Mouse (Mus musculus): Measurements from ENCODE around the gene Pdzrn3. TPM values are rescaled to one million over a fixed set of nuclear protein-coding genes. Genes with fewer than 3 reads are reported as not detected.

Gene Pdzrn3
- total and polyA plus RNA-seq, 2 experiments from 2014 or later = 10.7 to 29.1 TPM

DNA sequence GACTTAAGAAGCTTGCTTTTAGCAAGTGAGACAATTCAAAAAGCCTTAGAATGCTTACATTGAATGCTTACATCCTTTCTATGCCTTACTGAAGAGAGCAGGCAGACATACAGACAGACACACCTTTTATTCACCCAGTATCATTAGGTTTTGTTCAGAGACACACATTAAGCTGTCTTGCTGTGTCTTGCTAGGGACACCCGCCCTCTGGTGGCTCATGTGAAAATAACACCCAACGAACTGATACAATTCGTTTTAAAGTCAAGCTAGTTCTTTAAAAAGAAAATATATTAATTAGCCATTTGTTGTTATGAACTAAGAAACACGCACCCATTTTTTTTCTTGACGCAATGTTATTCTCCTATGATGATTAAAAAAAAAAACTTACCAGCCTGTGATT lies 180.1 kb downstream of the Pdzrn3 start:
- ATAC-seq = peak; percentile 54; the same call in 1 of the 2 replicates

DNA sequence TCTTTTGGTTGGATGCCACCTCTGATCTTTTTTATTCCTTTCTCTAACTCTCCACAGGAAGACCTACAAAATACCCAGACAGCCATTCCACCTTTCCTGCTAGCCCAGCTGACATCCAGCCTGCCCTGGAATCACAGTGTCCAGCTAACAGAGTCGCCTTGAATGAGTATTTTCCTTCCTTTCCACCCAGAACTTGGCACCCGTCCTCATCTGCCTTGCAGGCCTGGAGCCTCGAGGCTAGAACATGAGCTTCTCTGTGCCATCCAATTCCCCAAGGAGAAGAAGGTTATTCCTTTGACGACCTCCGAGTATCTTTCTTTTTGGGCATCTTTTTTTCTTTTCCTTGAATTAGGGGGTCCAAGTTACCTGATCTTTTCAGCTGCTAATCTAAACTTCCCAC lies 181.8 kb downstream of the Pdzrn3 start:
- Histone ChIP-seq H3K9ac (no peak overlapping the region), H3K4me2 (ENCODE audit: low read depth) (no peak overlapping the region)
- WGBS = 72% methylated on average over 5 of the region's 5 CpGs

More for the DNA sequence above, 180.1 kb downstream of the Pdzrn3 start:
- peak; percentile 92 for TF ChIP-seq CTCF (IDR thresholded peaks at IDR 0.05; ENCODE audit: low read depth)
- Histone ChIP-seq H3K4me3 (ENCODE audit: low read depth, low read length) (peak overlapping the region; percentile 42), H3K27me3 (ENCODE audit: insufficient read depth, low read length) (no peaks in the 10 kb centered on the region), H3K9me3 (ENCODE audit: low read length) (no peaks in the 10 kb centered on the region), H3K4me1 (ENCODE audit: insufficient read depth) (no peaks in the 10 kb centered on the region), H3K36me3 (ENCODE audit: insufficient read depth) (no peaks in the 10 kb centered on the region), H3K9ac (no peak overlapping the region), H3K4me2 (ENCODE audit: low read depth) (peak overlapping the region; percentile 88), H3K27ac (ENCODE audit: low read depth, low read length) (no peak overlapping the region)
- DNase-seq = peak; percentile 89
- WGBS = 11% methylated on average over 5 of the region's 5 CpGs

DNA sequence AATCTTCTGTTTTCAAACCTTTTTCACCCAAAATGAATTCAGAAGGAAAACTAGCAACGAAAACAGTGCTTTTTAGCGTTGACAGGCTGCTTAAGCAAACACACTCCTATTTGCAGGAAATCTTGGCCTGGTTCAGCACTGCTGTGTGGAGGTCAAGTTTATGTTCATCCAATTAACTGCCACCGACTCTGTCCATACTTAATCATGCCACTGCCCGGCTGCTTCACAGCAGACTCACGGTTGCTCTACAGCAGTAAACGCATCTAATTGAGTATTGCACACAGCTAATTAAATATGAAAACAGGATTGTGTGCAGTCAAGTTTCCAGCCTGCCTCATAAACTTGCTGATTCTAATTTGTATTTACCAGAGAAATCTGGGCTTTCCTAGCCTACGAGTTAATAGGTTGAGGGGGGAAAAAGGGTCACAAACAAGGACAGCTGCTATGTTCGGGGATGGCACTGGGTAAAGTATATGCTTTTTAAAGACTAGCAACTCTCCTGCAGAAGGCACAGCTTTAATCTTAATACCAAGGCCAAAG lies 183.2 kb downstream of the Pdzrn3 start:
- ATAC-seq = no peak
- Histone ChIP-seq H3K9me3 (ENCODE audit: low read length) (no peaks in the 10 kb centered on the region), H3K4me3 (ENCODE audit: low read depth, low read length) (no peak overlapping the region), H3K9ac (no peak overlapping the region), H3K4me1 (ENCODE audit: insufficient read depth) (no peaks in the 10 kb centered on the region), H3K4me2 (ENCODE audit: low read depth) (no peak overlapping the region), H3K27ac (ENCODE audit: low read depth, low read length) (no peak overlapping the region), H3K36me3 (ENCODE audit: insufficient read depth) (no peaks in the 10 kb centered on the region), H3K27me3 (ENCODE audit: insufficient read depth, low read length) (no peaks in the 10 kb centered on the region)
- DNase-seq = no peak
- 19% methylated on average over 8 of the region's 8 CpGs for WGBS
- no peak for TF ChIP-seq CTCF (IDR thresholded peaks at IDR 0.05; ENCODE audit: low read depth)

More for the DNA sequence above, 181.8 kb downstream of the Pdzrn3 start:
- no peaks in the 10 kb centered on the region for H3K9me3 ChIP-seq (ENCODE audit: low read length)
- no peaks in the 10 kb centered on the region for H3K36me3 ChIP-seq (ENCODE audit: insufficient read depth)
- H3K27ac ChIP-seq (ENCODE audit: low read depth, low read length) = no peak overlapping the region
- no peak overlapping the region for H3K4me3 ChIP-seq (ENCODE audit: low read depth, low read length)
- no peak for TF ChIP-seq CTCF (IDR thresholded peaks at IDR 0.05; ENCODE audit: low read depth)
- DNase-seq (no peak), ATAC-seq (no peak)
- H3K27me3 ChIP-seq (ENCODE audit: insufficient read depth, low read length) = no peaks in the 10 kb centered on the region
- no peaks in the 10 kb centered on the region for H3K4me1 ChIP-seq (ENCODE audit: insufficient read depth)

DNA sequence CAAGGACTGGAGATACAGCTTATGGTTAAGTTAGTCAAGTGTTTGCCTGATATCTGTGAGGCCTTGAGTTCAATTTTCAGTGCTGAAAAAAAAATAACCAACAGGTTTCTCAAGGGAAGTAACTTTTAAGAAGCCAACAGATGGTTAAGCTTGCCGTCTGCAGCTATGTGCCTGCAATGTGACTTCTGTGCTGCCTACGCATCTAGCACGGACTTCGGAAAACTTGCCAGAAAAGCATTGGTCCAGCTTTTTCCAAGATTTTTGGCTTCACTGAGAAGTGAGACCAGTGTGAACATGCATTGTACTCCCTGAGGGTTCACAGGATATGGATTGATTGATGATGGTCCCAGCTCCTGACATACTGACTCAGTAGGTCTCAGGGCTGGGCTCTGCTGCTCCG lies 186.1 kb downstream of the Pdzrn3 start:
- no peak for TF ChIP-seq CTCF (IDR thresholded peaks at IDR 0.05; ENCODE audit: low read depth)
- Histone ChIP-seq H3K9ac (no peak overlapping the region), H3K36me3 (ENCODE audit: insufficient read depth) (no peaks in the 10 kb centered on the region), H3K4me3 (ENCODE audit: low read depth, low read length) (no peak overlapping the region), H3K4me2 (ENCODE audit: low read depth) (no peak overlapping the region), H3K9me3 (ENCODE audit: low read length) (no peaks in the 10 kb centered on the region), H3K4me1 (ENCODE audit: insufficient read depth) (peaks cover 4% of the 10 kb centered on the region; the same call in 1 of the 2 replicates), H3K27me3 (ENCODE audit: insufficient read depth, low read length) (no peaks in the 10 kb centered on the region), H3K27ac (ENCODE audit: low read depth, low read length) (no peak overlapping the region)
- 84% methylated on average over 5 of the region's 5 CpGs for WGBS
- no peak for DNase-seq
- ATAC-seq = no peak

GRCm38 (mm10) chr6:101187322-101187721 lies 190.4 kb downstream of the Pdzrn3 start:
- H3K36me3 ChIP-seq (ENCODE audit: insufficient read depth) = no peaks in the 10 kb centered on the region
- 48% methylated on average over 6 of the region's 6 CpGs for WGBS
- H3K27ac ChIP-seq (ENCODE audit: low read depth, low read length) = 0 out of 2 replicates have a peak overlapping the region, but pooled peaks have one; percentile 23
- H3K4me2 ChIP-seq (ENCODE audit: low read depth) = no peak overlapping the region
- peaks cover 7% of the 10 kb centered on the region for H3K4me1 ChIP-seq (ENCODE audit: insufficient read depth)
- no peaks in the 10 kb centered on the region for H3K27me3 ChIP-seq (ENCODE audit: insufficient read depth, low read length)
- no peak overlapping the region for H3K4me3 ChIP-seq (ENCODE audit: low read depth, low read length)
- DNase-seq = peak; percentile 48
- no peak for TF ChIP-seq CTCF (IDR thresholded peaks at IDR 0.05; ENCODE audit: low read depth)
- peak; percentile 61 for ATAC-seq
- no peaks in the 10 kb centered on the region for H3K9me3 ChIP-seq (ENCODE audit: low read length)
- no peak overlapping the region for H3K9ac ChIP-seq

GRCm38 (mm10) chr6:101186887-101187286 lies 190.8 kb downstream of the Pdzrn3 start:
- 0 out of 2 replicates have a peak overlapping the region, but pooled peaks have one; percentile 23 for H3K27ac ChIP-seq (ENCODE audit: low read depth, low read length)
- no peaks in the 10 kb centered on the region for H3K9me3 ChIP-seq (ENCODE audit: low read length)
- no peak for TF ChIP-seq CTCF (IDR thresholded peaks at IDR 0.05; ENCODE audit: low read depth)
- DNase-seq (no peak), ATAC-seq (0 out of 2 replicates have a peak, but pooled peaks have one; percentile 16)
- WGBS = 65% methylated on average over 3 of the region's 3 CpGs
- H3K4me2 ChIP-seq (ENCODE audit: low read depth) = no peak overlapping the region
- no peak overlapping the region for H3K9ac ChIP-seq
- H3K36me3 ChIP-seq (ENCODE audit: insufficient read depth) = no peaks in the 10 kb centered on the region
- H3K27me3 ChIP-seq (ENCODE audit: insufficient read depth, low read length) = no peaks in the 10 kb centered on the region
- H3K4me3 ChIP-seq (ENCODE audit: low read depth, low read length) = no peak overlapping the region
- peaks cover 7% of the 10 kb centered on the region for H3K4me1 ChIP-seq (ENCODE audit: insufficient read depth)

GRCm38 (mm10) chr6:101184103-101184785 lies 193.5 kb downstream of the Pdzrn3 start:
- Histone ChIP-seq H3K4me3 (ENCODE audit: low read depth, low read length) (no peak overlapping the region), H3K4me2 (ENCODE audit: low read depth) (no peak overlapping the region), H3K36me3 (ENCODE audit: insufficient read depth) (no peaks in the 10 kb centered on the region), H3K27ac (ENCODE audit: low read depth, low read length) (no peak overlapping the region), H3K9ac (no peak overlapping the region), H3K4me1 (ENCODE audit: insufficient read depth) (peaks cover 7% of the 10 kb centered on the region), H3K9me3 (ENCODE audit: low read length) (no peaks in the 10 kb centered on the region), H3K27me3 (ENCODE audit: insufficient read depth, low read length) (no peaks in the 10 kb centered on the region)
- no peak for TF ChIP-seq CTCF (IDR thresholded peaks at IDR 0.05; ENCODE audit: low read depth)
- DNase-seq = peak; percentile 30
- WGBS = 55% methylated on average over 10 of the region's 10 CpGs
- peak; percentile 32; the same call in 1 of the 2 replicates for ATAC-seq
